Mouse (Mus musculus) ES-Bruce4 (cell line): ENCODE data around the gene Mia.

ENCODE experiments used
- CTCF ChIP-seq: IDR thresholded peaks from one replicate; pipeline ENCODE4 v1.8.1; 2011; ENCODE audit warnings: low read depth, low read length
- EP300 ChIP-seq: IDR thresholded peaks from 2 replicates; pipeline ENCODE4 v1.6.1; 2011; ENCODE audit warnings: low read depth, low read length; ENCODE audit not compliant: insufficient read depth
- POLR2A ChIP-seq: IDR thresholded peaks from one replicate; pipeline ENCODE4 v1.8.1; 2011; ENCODE audit warnings: low read length; ENCODE audit not compliant: insufficient read depth

GRCm38 (mm10) chr7:27174496-27174895 is 6.5 kb downstream of the Mia start:
- no peak for TF ChIP-seq POLR2A
- TF ChIP-seq CTCF = no peak
- no peak for TF ChIP-seq EP300
